ENCODE assay signal across 14 mouse cellular contexts in genomic region chr9:46206834-46207500, GRCm38 (mm10). TPM values are rescaled to one million over a fixed set of nuclear protein-coding genes. Genes with fewer than 3 reads are reported as not detected.
A peak's percentile ranks its signal among the peaks of the same experiment; 100 is the strongest.
DNase-seq lines count a peak whose midpoint lies in the region; ATAC-seq lines count a peak whose summit lies in the region.
"Had no signal": no experiment of that assay in that cellular context is flagged by ENCODE, and none has a peak within 500 bp of the region (broad histone marks: within the 10 kb centered on the region; RNA-seq: fewer than 3 reads in every experiment).

No protein-coding gene starts in this region.

- no peaks in the 10 kb centered on the region for H3K27me3 ChIP-seq in embryonic facial prominence, embryonic 14.5 days (replicated peaks; ENCODE audit: control insufficient read depth, insufficient read depth, low read length)
- H3K27me3 ChIP-seq: heart, embryonic 15.5 days; neural tube, embryonic 12.5 days had no signal

- DNase-seq in cerebellum, postnatal 25 days = peak; percentile 46 to 58
- DNase-seq in embryonic facial prominence, embryonic 14.5 days (ENCODE audit: low spot score) = no peak
- DNase-seq in kidney, postnatal 25 days = peak; percentile 76 to 90
- no peak for DNase-seq in frontal cortex, postnatal 10 days (ENCODE audit: low spot score in 2 of 2)
- no peak for DNase-seq in left cerebral cortex, postnatal 4 days
- DNase-seq in right cerebral cortex, postnatal 14 days = no peak
- DNase-seq: cerebellum, adult 9-10 months; thymus, adult 18-20 months had no signal

- ATAC-seq in cerebellum, adult (ENCODE audit: insufficient number of reproducible peaks, low FRiP score, low TSS enrichment) = no peak
- ATAC-seq in embryonic facial prominence, embryonic 14.5 days (ENCODE audit: low read depth) = 0 out of 2 replicates have a peak, but pooled peaks have one; percentile 41
- peak; percentile 77 for ATAC-seq in megakaryocyte-erythroid progenitor cell, adult 5-6 weeks (replicated peaks; ENCODE audit: low FRiP score, low TSS enrichment, poor library complexity, severe bottlenecking)
- ATAC-seq: inflammation-experienced regulatory T-cells, adult 6 months had no signal

- H3K9me3 ChIP-seq in embryonic facial prominence, embryonic 14.5 days (ENCODE audit: control insufficient read depth, low read length) = no peaks in the 10 kb centered on the region
- H3K9me3 ChIP-seq: heart, embryonic 15.5 days; neural tube, embryonic 12.5 days had no signal

- no peak overlapping the region for H3K4me3 ChIP-seq in embryonic facial prominence, embryonic 14.5 days (ENCODE audit: low read depth, low read length)
- H3K4me3 ChIP-seq: heart, embryonic 15.5 days; neural tube, embryonic 12.5 days had no signal

- WGBS in embryonic facial prominence, embryonic 14.5 days = 64% methylated on average over 10 of the region's 10 CpGs

- intact Hi-C loops in left cerebral cortex, postnatal 4 days (cut with DNase I) = no loop called here

- H3K36me3 ChIP-seq in embryonic facial prominence, embryonic 14.5 days (ENCODE audit: control insufficient read depth, insufficient read depth, low read length) = peaks cover 61% of the 10 kb centered on the region

- H3K27ac ChIP-seq in embryonic facial prominence, embryonic 14.5 days (replicated peaks; ENCODE audit: low read depth, low read length) = no peak overlapping the region
- H3K27ac ChIP-seq: heart, embryonic 15.5 days; neural tube, embryonic 12.5 days had no signal

- H3K4me2 ChIP-seq in embryonic facial prominence, embryonic 14.5 days (ENCODE audit: low read depth, low read length) = no peak overlapping the region
- H3K4me2 ChIP-seq: heart, embryonic 15.5 days; neural tube, embryonic 12.5 days had no signal

- H3K9ac ChIP-seq in embryonic facial prominence, embryonic 14.5 days (ENCODE audit: low read depth, low read length) = no peak overlapping the region; the same call in 1 of the 2 replicates
- H3K9ac ChIP-seq: heart, embryonic 15.5 days; neural tube, embryonic 12.5 days had no signal

- peaks cover 3% of the 10 kb centered on the region; the same call in 1 of the 2 replicates for H3K4me1 ChIP-seq in embryonic facial prominence, embryonic 14.5 days (ENCODE audit: control insufficient read depth, insufficient read depth, low read length)
- H3K4me1 ChIP-seq: neural tube, embryonic 12.5 days had no signal

RNA-seq across cellular contexts. Expression of gene Apoa1, which starts 21.4 kb away (rescaled TPM):
- polyA plus RNA-seq in embryonic facial prominence, embryonic 14.5 days (2014; fragmentation: Nextera tagmentation; extraction: Ambion mirVana) = 0.71 and 1.0 TPM in 2 replicates
- total RNA-seq in megakaryocyte-erythroid progenitor cell, adult 5-6 weeks (2014; fragmentation: Nextera tagmentation) = 0.49 TPM in 1 of 2 replicates, not detected in the other
- total RNA-seq in megakaryocyte-erythroid progenitor cell, adult 5-6 weeks (2017) = not detected in 2 replicates
- 1 to 10 TPM in 1 of 2 experiments, not detected in 1; 1.4 TPM for total RNA-seq in left cerebral cortex, postnatal 4 days (2021)
- polyA plus RNA-seq: inflammation-experienced regulatory T-cells, adult 6 months had no signal

RNA-seq across cellular contexts. Expression of gene Apoc3, which starts 28.5 kb away (rescaled TPM):
- not detected in 2 replicates for polyA plus RNA-seq in embryonic facial prominence, embryonic 14.5 days (2014; fragmentation: Nextera tagmentation; extraction: Ambion mirVana)
- total RNA-seq in megakaryocyte-erythroid progenitor cell, adult 5-6 weeks (2014; fragmentation: Nextera tagmentation) = not detected in 2 replicates
- not detected in 2 replicates for total RNA-seq in megakaryocyte-erythroid progenitor cell, adult 5-6 weeks (2017)
- total RNA-seq in left cerebral cortex, postnatal 4 days (2021) = not detected
- polyA plus RNA-seq: heart, embryonic 15.5 days; inflammation-experienced regulatory T-cells, adult 6 months; neural tube, embryonic 12.5 days had no signal

RNA-seq across cellular contexts. Expression of gene Apoa4, which starts 33.5 kb away (rescaled TPM):
- polyA plus RNA-seq in embryonic facial prominence, embryonic 14.5 days (2014; fragmentation: Nextera tagmentation; extraction: Ambion mirVana) = 0.13 TPM in 1 of 2 replicates, not detected in the other
- total RNA-seq in megakaryocyte-erythroid progenitor cell, adult 5-6 weeks (2014; fragmentation: Nextera tagmentation) = not detected in 2 replicates
- not detected in 2 replicates for total RNA-seq in megakaryocyte-erythroid progenitor cell, adult 5-6 weeks (2017)
- total RNA-seq in left cerebral cortex, postnatal 4 days (2021) = not detected
- total RNA-seq: left cerebral cortex, adult 8-10 months had no signal
- polyA plus RNA-seq: inflammation-experienced regulatory T-cells, adult 6 months; neural tube, embryonic 12.5 days had no signal

Comparison
In these comparisons a context has a peak if more than half of its experiments do, and no peak if none do; other contexts are left out.
1. DNase-seq: peak in cerebellum, postnatal 25 days (2 of 2) and kidney, postnatal 25 days (2 of 2); none in embryonic facial prominence, embryonic 14.5 days (single experiment), frontal cortex, postnatal 10 days (0 of 2), left cerebral cortex, postnatal 4 days (single experiment) and right cerebral cortex, postnatal 14 days (single experiment).